Mouse (Mus musculus): ENCODE measurements around the gene Nf2. TPM values are rescaled to one million over a fixed set of nuclear protein-coding genes. Genes with fewer than 3 reads are reported as not detected.
A peak's percentile ranks its signal among the peaks of the same experiment; 100 is the strongest.
"Not testable (repeated sequence)": the region's sequence is repeated elsewhere in the genome, so short reads cannot be mapped to it uniquely, and the experiment has no call there.

Gene Nf2
- total RNA-seq, 2 experiments from 2014 or later = 50.7 to 59.7 TPM

DNA sequence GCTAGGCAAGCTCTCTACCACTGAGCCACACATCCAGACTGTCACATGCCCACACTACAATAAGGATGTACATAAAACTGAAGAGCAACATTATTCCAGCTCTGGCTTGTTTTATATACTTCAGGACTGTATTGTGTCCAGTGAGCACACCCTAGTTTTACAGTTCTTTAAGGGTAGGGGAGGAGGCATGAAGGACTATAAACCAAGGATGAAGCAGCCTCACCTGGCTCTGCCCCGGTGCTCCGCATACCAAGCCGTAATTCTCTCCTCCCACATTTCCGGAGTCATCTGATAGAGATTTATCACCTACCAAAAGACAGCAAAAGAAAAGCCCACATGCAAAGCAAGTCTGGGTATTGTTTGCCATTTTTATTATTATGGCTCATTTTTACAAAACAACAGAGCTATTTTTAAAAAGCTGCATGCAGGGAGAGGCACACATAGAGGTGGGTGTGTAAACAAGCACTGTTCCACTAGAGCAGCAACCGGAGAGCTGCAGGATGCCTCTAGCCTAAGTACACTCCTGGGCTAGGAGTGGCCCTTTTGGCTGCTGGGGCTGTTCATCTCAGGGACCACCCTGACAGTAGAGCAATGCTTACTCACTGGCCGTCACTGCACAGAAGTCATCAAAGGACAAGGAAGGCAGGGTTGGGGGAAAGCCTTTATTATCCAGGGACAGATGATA lies 43.2 kb downstream of the Nf2 start:
- Histone ChIP-seq H3K4me3 (no peak overlapping the region), H3K27ac (no peak overlapping the region)
- no peak for DNase-seq
- TF ChIP-seq CTCF (IDR thresholded peaks at IDR 0.05) = no peak
- intact Hi-C loops (cut with DNase I) = no loop called here

DNA sequence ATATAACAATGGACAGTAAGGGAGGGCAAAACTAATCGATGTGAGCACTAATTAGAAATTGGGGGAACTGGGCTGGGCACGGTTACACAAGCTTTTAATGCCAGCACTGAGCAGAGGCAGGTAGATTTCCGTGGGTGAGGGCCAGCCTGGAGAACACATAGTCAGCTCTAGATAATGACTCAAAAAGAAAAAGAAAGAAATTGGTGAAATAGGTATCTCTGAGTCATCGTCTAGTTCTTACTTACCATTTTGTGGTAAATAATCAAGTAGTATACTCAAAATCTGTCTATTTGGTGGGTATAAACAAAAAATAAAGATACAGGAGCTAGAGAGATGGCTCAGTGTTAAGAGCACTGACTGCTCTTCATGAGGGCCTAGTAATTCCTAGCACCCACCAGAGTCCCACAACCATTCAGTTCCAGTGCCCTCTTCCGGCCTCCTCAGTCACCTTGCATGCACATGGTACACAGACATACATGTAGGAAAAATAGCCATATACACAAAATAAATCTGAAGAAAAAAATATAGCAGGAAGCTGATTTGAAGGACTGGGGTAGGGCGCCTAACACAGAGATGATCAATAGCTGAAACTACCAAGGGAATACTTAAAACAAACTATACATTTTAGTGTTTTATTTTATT lies 44.3 kb downstream of the Nf2 start:
- DNase-seq = no peak
- no peak overlapping the region for H3K4me3 ChIP-seq
- peak overlapping the region; percentile 70; the same call in 1 of the 2 replicates for H3K27ac ChIP-seq
- TF ChIP-seq CTCF (IDR thresholded peaks at IDR 0.05) = no peak
- intact Hi-C loops (cut with DNase I) = no loop called here

DNA sequence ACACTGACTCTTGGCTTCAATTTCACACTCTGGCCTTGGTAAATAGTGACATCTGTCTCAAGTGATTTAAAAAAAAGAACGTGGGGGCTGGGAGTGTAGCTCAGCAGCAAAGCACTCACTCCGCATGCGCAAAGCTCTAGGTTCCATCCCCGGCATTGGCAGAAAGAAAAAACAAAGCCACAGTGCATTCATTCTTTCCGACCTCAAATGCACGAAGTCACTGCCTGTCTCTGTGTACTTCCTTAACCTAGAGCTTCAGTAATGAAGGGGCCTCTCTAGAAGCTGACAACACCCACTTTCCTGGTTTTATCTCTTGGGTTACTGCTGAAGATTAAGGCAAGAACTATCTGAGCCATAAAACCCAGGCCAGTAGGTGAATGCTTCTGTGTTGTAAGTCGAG lies 45.4 kb downstream of the Nf2 start:
- Histone ChIP-seq H3K4me3 (no peak overlapping the region), H3K27ac (peak overlapping the region; percentile 70)
- intact Hi-C loops (cut with DNase I) = no loop called here
- TF ChIP-seq CTCF (IDR thresholded peaks at IDR 0.05) = no peak
- peak; percentile 43 for DNase-seq

DNA sequence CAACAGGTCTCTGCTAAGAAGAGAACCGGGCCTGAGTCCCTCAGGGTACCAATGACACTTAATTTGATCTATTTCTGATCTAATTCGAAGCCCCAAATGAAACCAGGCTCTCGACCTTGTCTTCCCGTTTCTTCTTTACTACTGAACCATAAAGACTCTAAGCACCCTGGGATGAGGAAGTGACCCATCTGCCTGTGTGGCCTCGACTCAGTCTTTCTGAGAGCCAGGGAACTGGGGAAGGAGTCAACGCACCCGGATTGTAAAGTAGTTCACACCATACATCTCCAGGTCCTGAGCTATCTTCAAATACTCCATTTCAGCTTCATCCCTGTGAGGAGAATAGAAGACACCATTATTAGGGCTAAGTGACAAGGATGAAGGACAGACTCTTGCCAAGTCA lies 45.9 kb downstream of the Nf2 start:
- no peak for TF ChIP-seq CTCF (IDR thresholded peaks at IDR 0.05)
- no peak overlapping the region for H3K4me3 ChIP-seq
- H3K27ac ChIP-seq = peak overlapping the region; percentile 70
- DNase-seq = no peak
- intact Hi-C loops (cut with DNase I) = no loop called here

DNA sequence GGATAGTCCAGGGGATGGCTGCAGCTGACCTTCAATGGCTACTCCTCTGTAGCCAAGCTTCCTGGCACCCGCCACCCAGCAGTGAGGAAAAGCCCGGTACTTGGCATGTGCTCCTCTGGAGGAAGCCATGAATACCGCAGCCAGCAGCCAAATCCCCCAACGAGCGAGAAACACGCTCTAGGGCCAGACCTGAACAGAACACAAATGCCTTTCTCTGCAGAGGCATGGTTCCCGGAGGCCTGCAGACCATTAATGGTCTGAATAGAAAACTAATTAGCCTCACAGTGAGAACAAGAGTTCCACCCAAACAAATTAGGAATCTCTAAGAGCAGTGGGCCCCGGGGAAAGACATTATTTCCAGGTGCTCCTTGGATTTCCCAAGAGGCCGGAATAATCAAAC lies 46.3 kb downstream of the Nf2 start:
- Histone ChIP-seq H3K27ac (peak overlapping the region; percentile 70), H3K4me3 (no peak overlapping the region)
- peak; percentile 85 for DNase-seq
- no peak for TF ChIP-seq CTCF (IDR thresholded peaks at IDR 0.05)
- intact Hi-C loops (cut with DNase I) = no loop called here

DNA sequence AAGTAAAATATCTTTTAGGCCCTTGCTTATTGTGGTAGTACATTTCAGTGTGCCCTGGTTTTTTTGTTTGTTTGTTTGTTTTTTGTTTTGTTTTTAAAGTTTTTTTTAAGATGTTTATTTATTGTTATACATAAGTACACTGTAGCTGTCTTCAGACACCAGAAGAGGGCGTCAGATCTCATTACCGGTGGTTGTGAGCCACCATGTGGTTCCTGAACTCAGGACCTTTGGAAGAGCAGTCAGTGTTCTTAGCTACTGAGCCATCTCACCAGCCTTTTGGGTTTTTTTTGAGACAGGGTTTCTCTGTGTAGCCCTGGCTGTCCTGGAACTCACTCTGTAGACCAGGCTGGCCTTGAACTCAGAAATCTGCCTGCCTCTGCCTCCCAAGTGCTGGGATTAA lies 46.9 kb downstream of the Nf2 start:
- H3K4me3 ChIP-seq; DNase-seq; intact Hi-C loops (cut with DNase I): not testable (repeated sequence)
- peak overlapping the region; percentile 70; the same call in 1 of the 2 replicates for H3K27ac ChIP-seq

DNA sequence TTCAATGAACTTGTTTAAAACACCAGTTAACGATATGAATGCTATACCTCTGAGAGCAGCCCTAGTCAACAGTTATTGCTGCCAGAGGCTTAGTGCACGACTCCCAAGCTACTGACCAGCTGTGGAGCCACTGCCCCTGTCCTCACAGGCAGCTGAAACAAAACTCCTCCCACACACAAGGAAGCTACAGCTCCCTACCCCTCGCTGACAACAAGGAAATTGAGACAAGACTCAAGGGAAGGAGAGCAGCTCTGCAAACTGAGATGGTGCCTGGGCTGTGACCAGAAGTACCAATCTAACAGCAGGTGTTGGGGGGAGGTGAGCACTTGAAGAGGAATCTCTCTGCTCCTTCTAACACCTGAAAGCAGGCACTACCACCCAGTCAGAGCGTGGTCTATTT lies 48.7 kb downstream of the Nf2 start:
- no peak for TF ChIP-seq CTCF (IDR thresholded peaks at IDR 0.05)
- intact Hi-C loops (cut with DNase I) = no loop called here
- Histone ChIP-seq H3K27ac (peak overlapping the region; percentile 66), H3K4me3 (0 out of 2 replicates have a peak overlapping the region, but pooled peaks have one; percentile 9)
- DNase-seq = peak; percentile 38

DNA sequence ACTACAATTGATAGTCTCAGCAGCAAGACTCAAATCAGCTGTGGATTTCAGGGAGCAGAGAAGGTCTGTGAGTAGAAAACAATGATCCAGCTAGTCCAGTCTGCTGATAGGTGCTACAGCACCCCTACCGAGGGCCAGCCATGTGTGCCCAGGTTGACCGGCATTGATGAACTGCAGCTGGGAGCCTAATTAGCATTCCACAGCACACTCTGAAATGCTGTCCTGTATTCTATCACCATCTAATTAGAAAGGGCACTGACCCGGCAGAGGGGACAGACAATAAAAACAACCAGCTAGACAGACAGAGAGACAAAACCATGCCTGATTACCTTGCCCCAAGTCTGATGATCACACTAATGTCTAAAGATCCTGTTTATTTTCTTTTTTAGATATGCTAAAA lies 56.3 kb downstream of the Nf2 start:
- no peak for DNase-seq

DNA sequence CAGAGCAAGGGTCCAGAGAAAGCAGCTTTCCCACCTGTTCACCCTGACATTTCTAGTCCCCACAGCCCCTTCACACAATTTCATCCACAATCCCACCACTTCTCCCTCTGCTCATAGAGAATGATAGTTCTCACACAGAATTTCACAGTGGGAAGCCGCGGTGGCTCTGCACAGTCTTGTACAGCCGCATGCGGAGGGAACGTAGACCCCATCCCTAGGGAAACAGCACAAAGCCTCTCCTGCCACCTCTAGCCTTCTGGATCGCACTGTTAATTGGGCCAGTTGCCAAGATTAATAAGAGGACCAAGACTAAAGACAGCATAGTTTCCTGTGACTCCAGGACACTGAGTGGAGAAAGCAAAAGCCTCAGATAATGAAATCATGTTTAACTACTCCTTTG lies 57.8 kb downstream of the Nf2 start:
- no peak for DNase-seq
- intact Hi-C loops (cut with DNase I) = no loop called here
- Histone ChIP-seq H3K27ac (no peak overlapping the region), H3K4me3 (no peak overlapping the region)
- no peak for TF ChIP-seq CTCF (IDR thresholded peaks at IDR 0.05)

More for the DNA sequence above, 56.3 kb downstream of the Nf2 start:
- Histone ChIP-seq H3K27ac (no peak overlapping the region), H3K4me3 (no peak overlapping the region)
- no peak for TF ChIP-seq CTCF (IDR thresholded peaks at IDR 0.05)
- intact Hi-C loops (cut with DNase I) = no loop called here

DNA sequence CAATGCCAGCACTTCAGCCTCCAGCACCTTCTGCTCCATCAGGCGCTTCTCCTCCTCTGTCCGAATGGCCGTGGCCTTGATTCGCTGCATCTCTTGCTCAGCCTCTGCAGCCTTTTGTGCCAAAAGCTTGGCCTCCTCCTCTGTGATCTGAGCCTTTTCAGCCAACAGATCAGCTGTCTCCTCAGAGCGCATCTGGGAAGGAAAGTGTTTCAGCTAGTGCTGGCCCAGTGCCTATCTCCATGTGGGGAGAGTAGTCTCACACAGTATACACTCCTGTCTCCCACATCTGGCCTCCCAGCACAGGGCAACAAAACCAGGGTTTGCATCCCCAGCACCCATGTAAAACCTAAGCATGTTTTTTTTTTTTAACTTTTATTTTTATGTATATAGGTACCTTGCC lies 59.6 kb downstream of the Nf2 start:
- no peak overlapping the region for H3K4me3 ChIP-seq
- intact Hi-C loops (cut with DNase I) = no loop called here

DNA sequence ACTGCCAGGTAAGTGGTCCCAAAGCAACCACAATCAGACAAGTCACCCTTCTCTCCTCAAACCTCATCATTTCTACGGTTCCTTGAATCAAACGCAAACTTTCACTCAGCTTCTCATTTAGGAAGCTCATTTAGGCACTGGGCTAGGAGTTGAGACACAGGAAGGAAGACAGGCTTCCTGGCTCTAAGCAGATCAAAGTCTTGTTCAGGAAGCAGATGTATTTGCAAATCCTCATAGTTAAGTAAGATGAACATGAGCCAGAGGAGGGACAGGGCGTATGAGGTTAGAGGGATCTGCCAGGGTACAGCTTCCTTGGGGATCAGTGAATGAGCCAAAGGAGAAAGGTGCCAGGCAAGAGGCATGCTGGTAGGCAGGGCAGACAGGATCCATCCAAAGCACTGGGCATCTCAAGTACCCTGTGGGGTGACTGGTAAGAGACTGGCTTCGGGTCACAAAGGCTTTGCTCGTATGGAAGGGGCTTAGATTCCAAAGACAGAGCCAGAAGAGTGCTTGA lies 64.7 kb downstream of the Nf2 start:
- no peak for TF ChIP-seq CTCF (IDR thresholded peaks at IDR 0.05)
- Histone ChIP-seq H3K4me3 (no peak overlapping the region), H3K27ac (no peak overlapping the region)
- DNase-seq = peak; percentile 46
- intact Hi-C loops (cut with DNase I) = no loop called here

More for the DNA sequence above, 59.6 kb downstream of the Nf2 start:
- DNase-seq = no peak
- H3K27ac ChIP-seq = no peak overlapping the region
- TF ChIP-seq CTCF (IDR thresholded peaks at IDR 0.05) = no peak

DNA sequence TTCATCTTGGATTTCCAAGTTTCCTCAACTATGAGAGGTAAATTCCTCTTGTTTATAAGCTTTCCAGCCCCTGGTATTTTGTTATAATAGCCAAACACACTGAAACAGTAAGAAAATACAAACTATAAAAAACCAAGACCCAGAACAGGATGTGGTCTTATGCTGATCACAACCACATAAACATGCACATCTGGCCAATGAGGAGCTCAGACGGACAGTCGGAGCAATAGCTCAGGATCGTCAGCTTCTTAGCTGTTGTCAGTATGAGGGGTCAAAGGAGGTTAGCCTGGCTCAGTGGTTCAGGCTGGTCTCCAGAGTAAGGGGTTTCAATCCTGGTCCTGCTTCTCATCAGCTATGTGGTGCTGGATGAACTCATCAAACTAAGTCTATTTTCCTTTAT lies 66.2 kb downstream of the Nf2 start:
- no peak for DNase-seq
- H3K27ac ChIP-seq = no peak overlapping the region
- H3K4me3 ChIP-seq = no peak overlapping the region
- intact Hi-C loops (cut with DNase I) = no loop called here
- TF ChIP-seq CTCF (IDR thresholded peaks at IDR 0.05) = no peak

DNA sequence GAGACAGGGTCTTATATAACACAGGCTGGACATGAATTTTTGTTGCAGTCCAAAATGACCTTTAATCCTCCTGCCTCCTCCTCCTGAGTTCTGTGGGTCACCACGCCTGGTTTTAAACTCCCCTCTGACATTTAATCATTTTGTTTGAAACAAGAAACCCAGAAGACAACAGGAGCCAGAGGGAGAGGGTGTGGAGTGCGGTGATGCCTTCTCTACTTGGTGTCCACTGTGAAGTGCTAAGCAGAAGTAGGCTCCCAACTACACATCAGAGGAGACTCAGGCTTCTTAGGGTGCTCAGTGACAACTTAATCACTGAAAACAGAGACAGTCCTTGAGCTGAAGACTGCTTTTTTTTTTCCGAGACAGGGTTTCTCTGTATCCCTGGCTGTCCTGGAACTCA lies 68.4 kb downstream of the Nf2 start:
- no peak for DNase-seq
- no peak overlapping the region for H3K27ac ChIP-seq

More for the DNA sequence above, 68.4 kb downstream of the Nf2 start:
- H3K4me3 ChIP-seq = no peak overlapping the region
- no peak for TF ChIP-seq CTCF (IDR thresholded peaks at IDR 0.05)
- intact Hi-C loops (cut with DNase I) = no loop called here
